Mouse (Mus musculus) layer of hippocampus, postnatal 14 days (tissue): ENCODE results near the gene Gm49393. TPM values are rescaled to one million over a fixed set of nuclear protein-coding genes. Genes with fewer than 3 reads are reported as not detected.

Experiments
- DNase-seq, 2 experiments: peaks; one replicate each; pipeline ENCODE4 v3.0.0; 2021 to 2022; ENCODE audit warnings: low spot score in 2 of 2, mixed read lengths in 1 of 2
- total RNA-seq, 2 experiments: library from RNA; stranded (reverse); gene quantifications; 2 replicates each; pipeline ENCODE4 v1.2.3; 2021

The Gm49393 gene
- total RNA-seq, 2 experiments from 2014 or later = not detected

- no peak for DNase-seq
Observed at GRCm38 (mm10) chr13:60812768-60813167, 122.6 kb downstream of the Gm49393 start.

- no peak for DNase-seq
Observed at GRCm38 (mm10) chr13:60809690-60810089, 125.7 kb downstream of the Gm49393 start.

Other genes starting within 250 kb of the Gm49393 start
- gene BC051665, start 149.2 kb downstream of the Gm49393 start, total RNA-seq = not detected
- not detected for gene Ctsll3, start 132.7 kb downstream of the Gm49393 start, total RNA-seq
- gene 4930486L24Rik, start 71.1 kb downstream of the Gm49393 start, total RNA-seq = under 1 TPM in 1 of 2 experiments, not detected in 1; 0.45 TPM
- not detected for gene Gm49392, start 38.7 kb downstream of the Gm49393 start, total RNA-seq
- 1 to 10 TPM; 2.1 to 2.3 TPM for gene Ctla2b, start 38.1 kb downstream of the Gm49393 start, total RNA-seq
- not detected for gene Tpbpb, start 30.7 kb downstream of the Gm49393 start, total RNA-seq
- gene Gm49391, start 981 bp upstream of the Gm49393 start, total RNA-seq = 1 to 10 TPM in 1 of 2 experiments, under 1 TPM in 1; 0.91 to 1.1 TPM
- 10 to 100 TPM; 25.7 to 35.2 TPM for gene Ctla2a, start 1.0 kb upstream of the Gm49393 start, total RNA-seq
- gene Tpbpa, start 6.4 kb upstream of the Gm49393 start, total RNA-seq = not detected
- gene Ctsj, start 70.4 kb upstream of the Gm49393 start, total RNA-seq = not detected
- not detected for gene Ctsq, start 105.0 kb upstream of the Gm49393 start, total RNA-seq
- not detected for gene Ctsr, start 228.7 kb upstream of the Gm49393 start, total RNA-seq